Mouse (Mus musculus) small intestine, adult 2 months (tissue): ENCODE data around the gene Prdm2.

Experiments used
- CTCF ChIP-seq: fragments of 200-500 bp; IDR thresholded peaks from 2 replicates; pipeline ENCODE4 v1.5.1; 2012; ENCODE audit warnings: low read depth, mild to moderate bottlenecking, control low read depth, inconsistent platforms, low read length, moderate library complexity, mixed read lengths; ENCODE audit not compliant: insufficient replicate concordance, insufficient read length; ENCODE audit errors: extremely low read depth
- POLR2A ChIP-seq: fragments of 200-500 bp; IDR thresholded peaks from 2 replicates; pipeline ENCODE4 v1.6.1; 2012; ENCODE audit warnings: low read depth, mild to moderate bottlenecking, control low read depth, inconsistent platforms, low read length, moderate library complexity

GRCm38 (mm10) chr4:143191783-143192182 lies 21.0 kb downstream of the Prdm2 start:
- no peak for TF ChIP-seq CTCF
- no peak for TF ChIP-seq POLR2A
